Mouse (Mus musculus) lung, postnatal 0 days (tissue): ENCODE measurements around the gene Ddah2. TPM values are rescaled to one million over a fixed set of nuclear protein-coding genes. Genes with fewer than 3 reads are reported as not detected.

Experiments
- ATAC-seq: fragments of 200-750 bp; cut with Nextera tagmentation; 2 replicates; pipeline ENCODE4 v1.8.0; 2017; ENCODE audit warnings: moderate library complexity
- DNase-seq: peaks from one replicate; pipeline ENCODE4 v3.0.0-alpha.2; 2016; ENCODE audit warnings: low spot score
- H3K27ac ChIP-seq: fragments of 300-500 bp; sonication (generic); 2 replicates; pipeline ENCODE4 v1.5.1; 2014; ENCODE audit warnings: antibody characterized with exemption, mild to moderate bottlenecking, low read length, mixed read lengths
- H3K27me3 ChIP-seq: fragments of 300-500 bp; sonication (generic); replicated peaks from 2 replicates; pipeline ENCODE4 v1.6.1; 2014; ENCODE audit warnings: low read length, mixed read lengths; ENCODE audit not compliant: insufficient read depth
- H3K36me3 ChIP-seq: fragments of 300-500 bp; sonication (generic); 2 replicates; pipeline ENCODE4 v1.6.1; 2014; ENCODE audit warnings: low read length, mixed read lengths; ENCODE audit not compliant: insufficient read depth
- H3K4me1 ChIP-seq: fragments of 300-500 bp; sonication (generic); 2 replicates; pipeline ENCODE4 v1.6.1; 2014; ENCODE audit warnings: antibody characterized with exemption, low read depth, low read length, mixed read lengths; ENCODE audit not compliant: insufficient read depth
- H3K4me2 ChIP-seq: fragments of 300-500 bp; sonication (generic); replicated peaks from 2 replicates; pipeline ENCODE4 v1.6.1; 2014; ENCODE audit warnings: low read depth, mild to moderate bottlenecking, low read length, moderate library complexity, mixed read lengths
- H3K4me3 ChIP-seq: fragments of 300-500 bp; sonication (generic); 2 replicates; pipeline ENCODE4 v1.5.1; 2014; ENCODE audit warnings: low read depth, low read length
- H3K9ac ChIP-seq: fragments of 300-500 bp; sonication (generic); replicated peaks from 2 replicates; pipeline ENCODE4 v1.6.1; 2014; ENCODE audit warnings: low read depth, mild to moderate bottlenecking
- H3K9me3 ChIP-seq: fragments of 300-500 bp; sonication (generic); 2 replicates; pipeline ENCODE4 v1.6.1; 2016; ENCODE audit warnings: low read length, mixed read lengths
- CTCF ChIP-seq: IDR thresholded peaks from 2 replicates; pipeline ENCODE4 v1.5.1; 2016; ENCODE audit warnings: antibody characterized with exemption, mild to moderate bottlenecking
- EP300 ChIP-seq: IDR thresholded peaks from 2 replicates; pipeline ENCODE4 v1.6.1; 2016; ENCODE audit warnings: antibody characterized with exemption, mild to moderate bottlenecking, control low read depth
- WGBS: fragments of 180-500 bp; shearing (Covaris S2); extraction: QIAGEN DNeasy Blood & Tissue Kit; methylation state at CpG from one replicate; pipeline ENCODE4 v1.1.7; 2014; 5-methylcytosine and 5-hydroxymethylcytosine counted together
- polyA plus RNA-seq: library from polyadenylated mRNA; unstranded; fragments of >200 nt; fragmentation: Nextera tagmentation; extraction: Ambion mirVana; gene quantifications from 2 replicates; pipeline ENCODE4 v1.2.1, GENCODE M21; 2015

The Ddah2 gene
- polyA plus RNA-seq, 1 experiment from 2014 or later, result 238 TPM

GRCm38 (mm10) chr17:35044904-35045806 is 13.7 kb upstream of the Ddah2 start:
- Histone ChIP-seq H3K4me2 (peak overlapping the region; percentile 99), H3K4me1 (peaks cover 20% of the 10 kb centered on the region; the same call in 1 of the 2 replicates), H3K4me3 (no peak overlapping the region; the same call in 1 of the 2 replicates), H3K9ac (no peak overlapping the region), H3K36me3 (no peaks in the 10 kb centered on the region), H3K9me3 (no peaks in the 10 kb centered on the region), H3K27ac (peak overlapping the region; percentile 91), H3K27me3 (no peaks in the 10 kb centered on the region)
- no peak for ATAC-seq
- TF ChIP-seq CTCF (no peak), EP300 (no peak; the same call in 1 of the 2 replicates)
- DNase-seq, result no peak
- WGBS, result 53% methylated on average over 7 of the region's 7 CpGs

- peak overlapping the region; percentile 53 for H3K4me3 ChIP-seq
- ATAC-seq (no peak; the same call in 1 of the 2 replicates), DNase-seq (no peak)
- 5% methylated on average over 27 of the region's 48 CpGs for WGBS
- no peak for TF ChIP-seq CTCF
- TF ChIP-seq EP300, result no peak
- H3K36me3 ChIP-seq, result no peaks in the 10 kb centered on the region
- no peaks in the 10 kb centered on the region for H3K9me3 ChIP-seq
- H3K4me2 ChIP-seq, result peak overlapping the region; percentile 99
- peaks cover 20% of the 10 kb centered on the region; the same call in 1 of the 2 replicates for H3K4me1 ChIP-seq
- H3K27ac ChIP-seq, result peak overlapping the region; percentile 91
- H3K9ac ChIP-seq, result peak overlapping the region; percentile 76
- H3K27me3 ChIP-seq, result no peaks in the 10 kb centered on the region
Measured at GRCm38 (mm10) chr17:35045807-35046680, 12.8 kb upstream of the Ddah2 start.

GRCm38 (mm10) chr17:35046681-35047455 is 12.0 kb upstream of the Ddah2 start, which contains the start of gene Msh5:
Msh5 (minus strand) TSS chr17:35046745.
- Histone ChIP-seq H3K36me3 (no peaks in the 10 kb centered on the region), H3K27me3 (no peaks in the 10 kb centered on the region), H3K4me1 (peaks cover 20% of the 10 kb centered on the region; the same call in 1 of the 2 replicates), H3K27ac (peak within 1 kb of the TSS; percentile 96), H3K4me2 (peak within 1 kb of the TSS; percentile 99), H3K9me3 (no peaks in the 10 kb centered on the region), H3K4me3 (peak within 1 kb of the TSS; percentile 53), H3K9ac (peak within 1 kb of the TSS; percentile 76)
- DNase-seq, result peak; percentile 99
- TF ChIP-seq CTCF (no peak), EP300 (0 out of 2 replicates have a peak, but pooled peaks have one; percentile 10)
- WGBS, result 2% methylated on average over 33 of the region's 33 CpGs
- ATAC-seq, result peak; percentile 94

- peaks cover 20% of the 10 kb centered on the region; the same call in 1 of the 2 replicates for H3K4me1 ChIP-seq
Measured at GRCm38 (mm10) chr17:35047688-35048087, 11.1 kb upstream of the Ddah2 start.

GRCm38 (mm10) chr17:35048149-35048931 is 10.5 kb upstream of the Ddah2 start:
- H3K4me2 ChIP-seq, result peak overlapping the region; percentile 99
- H3K9me3 ChIP-seq, result no peaks in the 10 kb centered on the region
- peaks cover 20% of the 10 kb centered on the region; the same call in 1 of the 2 replicates for H3K4me1 ChIP-seq
- H3K27ac ChIP-seq, result peak overlapping the region; percentile 96
- TF ChIP-seq EP300 (no peak), CTCF (no peak)
- peak; percentile 67 for DNase-seq
- no peak for ATAC-seq
- peaks cover 8% of the 10 kb centered on the region; the same call in 1 of the 2 replicates for H3K36me3 ChIP-seq
- no peak overlapping the region for H3K4me3 ChIP-seq
- WGBS, result 22% methylated on average over 11 of the region's 11 CpGs
- H3K9ac ChIP-seq, result no peak overlapping the region
- H3K27me3 ChIP-seq, result no peaks in the 10 kb centered on the region

More at GRCm38 (mm10) chr17:35047688-35048087, 11.1 kb upstream of the Ddah2 start:
- no peak for TF ChIP-seq CTCF
- TF ChIP-seq EP300, result no peak
- Histone ChIP-seq H3K27ac (peak overlapping the region; percentile 96), H3K4me3 (no peak overlapping the region), H3K9me3 (no peaks in the 10 kb centered on the region), H3K4me2 (peak overlapping the region; percentile 99), H3K36me3 (peaks cover 1% of the 10 kb centered on the region; the same call in 1 of the 2 replicates), H3K27me3 (no peaks in the 10 kb centered on the region), H3K9ac (no peak overlapping the region; the same call in 1 of the 2 replicates)
- whole genome bisulfite sequencing, result 38% methylated on average over 1 of the region's 1 CpGs
- ATAC-seq (no peak), DNase-seq (peak; percentile 46)
